Comparison of ENCODE assay signal across 11 mouse cellular contexts in genomic region chr5:92745390-92746253, GRCm38 (mm10).
DNase-seq lines count a peak whose midpoint lies in the region; ATAC-seq lines count a peak whose summit lies in the region.
"Had no signal": no experiment of that assay in that cellular context is flagged by ENCODE, and none has a peak within 500 bp of the region (broad histone marks: within the 10 kb centered on the region; RNA-seq: fewer than 3 reads in every experiment).

No protein-coding gene starts in this region.

- peaks cover 32% of the 10 kb centered on the region for H3K4me1 ChIP-seq in heart, embryonic 10.5 days
- H3K4me1 ChIP-seq in stomach, embryonic 15.5 days: 0 out of 2 replicates have a peak, but pooled peaks cover 4% of the 10 kb centered on the region
- no peaks in the 10 kb centered on the region for H3K4me1 ChIP-seq in forebrain, embryonic 16.5 days (replicated peaks; ENCODE audit: control insufficient read depth, insufficient read depth, low read length)
- H3K4me1 ChIP-seq: kidney, embryonic 15.5 days; megakaryocyte, embryonic 14.5 days had no signal

- DNase-seq in heart, embryonic 10.5 days (ENCODE audit: low spot score): peak; percentile 77
- DNase-seq in heart, postnatal 4 days: peak; percentile 64
- peak; percentile 78 to 85 for DNase-seq in lung, adult 18-20 months
- no peak for DNase-seq in kidney, adult 18-20 months
- DNase-seq in urinary bladder, adult 18-20 months (ENCODE audit: low spot score in 2 of 2): no peak
- DNase-seq: retina, postnatal 1 day had no signal

- peak; percentile 97 for ATAC-seq in stomach, embryonic 15.5 days (ENCODE audit: insufficient read depth, low FRiP score, low read depth)
- ATAC-seq in forebrain, embryonic 16.5 days: no peak

- H3K27me3 ChIP-seq in heart, embryonic 10.5 days (ENCODE audit: insufficient read depth, poor library complexity, severe bottlenecking): no peaks in the 10 kb centered on the region
- H3K27me3 ChIP-seq in stomach, embryonic 15.5 days (replicated peaks): no peaks in the 10 kb centered on the region
- H3K27me3 ChIP-seq in forebrain, embryonic 16.5 days (replicated peaks; ENCODE audit: control insufficient read depth, insufficient read depth, low read length): no peaks in the 10 kb centered on the region
- H3K27me3 ChIP-seq: kidney, embryonic 15.5 days; megakaryocyte, embryonic 14.5 days had no signal

- H3K4me3 ChIP-seq in heart, embryonic 10.5 days: no peak overlapping the region
- H3K4me3 ChIP-seq in stomach, embryonic 15.5 days (replicated peaks): no peak overlapping the region
- no peak overlapping the region for H3K4me3 ChIP-seq in forebrain, embryonic 16.5 days (replicated peaks; ENCODE audit: low read length)
- H3K4me3 ChIP-seq: erythroblast, embryonic 14.5 days; kidney, embryonic 15.5 days; megakaryocyte, embryonic 14.5 days had no signal

- peak overlapping the region; percentile 78 for H3K27ac ChIP-seq in heart, embryonic 10.5 days
- peak overlapping the region; percentile 77 for H3K27ac ChIP-seq in stomach, embryonic 15.5 days
- no peak overlapping the region for H3K27ac ChIP-seq in forebrain, embryonic 16.5 days (ENCODE audit: low read length)
- H3K27ac ChIP-seq: kidney, embryonic 15.5 days had no signal

- H3K9me3 ChIP-seq in heart, embryonic 10.5 days: no peaks in the 10 kb centered on the region
- no peaks in the 10 kb centered on the region for H3K9me3 ChIP-seq in stomach, embryonic 15.5 days
- H3K9me3 ChIP-seq in forebrain, embryonic 16.5 days (ENCODE audit: control insufficient read depth, low read length): no peaks in the 10 kb centered on the region

- WGBS in heart, embryonic 10.5 days: 34% methylated on average over 8 of the region's 8 CpGs
- 57% methylated on average over 8 of the region's 8 CpGs for WGBS in stomach, embryonic 15.5 days
- 89% methylated on average over 8 of the region's 8 CpGs for WGBS in forebrain, embryonic 16.5 days

- H3K36me3 ChIP-seq in heart, embryonic 10.5 days: no peaks in the 10 kb centered on the region
- H3K36me3 ChIP-seq in stomach, embryonic 15.5 days: no peaks in the 10 kb centered on the region
- H3K36me3 ChIP-seq in forebrain, embryonic 16.5 days (ENCODE audit: control insufficient read depth, insufficient read depth): no peaks in the 10 kb centered on the region
- H3K36me3 ChIP-seq: kidney, embryonic 15.5 days had no signal

- no peak overlapping the region for H3K9ac ChIP-seq in stomach, embryonic 15.5 days
- H3K9ac ChIP-seq in forebrain, embryonic 16.5 days (replicated peaks; ENCODE audit: low read depth, low read length): no peak overlapping the region
- H3K9ac ChIP-seq: kidney, embryonic 15.5 days had no signal

- H3K4me2 ChIP-seq in stomach, embryonic 15.5 days: no peak overlapping the region
- no peak overlapping the region for H3K4me2 ChIP-seq in forebrain, embryonic 16.5 days (ENCODE audit: low read length)
- H3K4me2 ChIP-seq: kidney, embryonic 15.5 days had no signal

Comparison
In these comparisons a context has a peak if more than half of its experiments do, and no peak if none do; other contexts are left out.
1. DNase-seq: peak in heart, embryonic 10.5 days (single experiment), heart, postnatal 4 days (single experiment) and lung, adult 18-20 months (2 of 2); none in kidney, adult 18-20 months (single experiment) and urinary bladder, adult 18-20 months (0 of 2).